Mouse (Mus musculus) bone marrow macrophage, adult 2 months (primary cell): ENCODE measurements around the gene N6amt1.

Experiments
- CTCF ChIP-seq: IDR thresholded peaks from 2 replicates; pipeline ENCODE4 v1.5.1; 2012; ENCODE audit warnings: low read depth, mild to moderate bottlenecking, low read length, moderate library complexity
- POLR2A ChIP-seq: IDR thresholded peaks from 2 replicates; pipeline ENCODE4 v1.6.1; 2012; ENCODE audit warnings: mild to moderate bottlenecking, low read depth, low read length, borderline replicate concordance

DNA sequence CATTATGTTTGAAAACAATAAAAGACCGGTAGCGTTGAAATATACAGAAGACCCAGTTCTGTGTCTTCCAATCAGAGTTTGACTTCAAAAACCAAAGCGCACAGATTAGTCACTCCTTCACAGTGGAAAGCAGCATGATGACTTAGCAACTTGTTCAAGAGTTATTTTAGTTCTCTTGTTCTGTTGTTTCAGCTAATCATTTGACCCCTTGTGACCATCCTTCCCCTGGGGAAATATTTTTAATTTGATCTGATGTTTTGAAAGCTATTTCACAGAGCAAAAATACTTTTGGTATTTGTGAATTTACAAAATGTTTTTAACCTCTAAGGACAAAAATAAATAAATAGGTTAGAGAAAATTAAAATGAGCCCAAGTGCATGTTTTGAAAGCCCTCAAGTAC, 19.2 kb upstream of the N6amt1 start:
- TF ChIP-seq POLR2A (no peak), CTCF (no peak)
